Mouse (Mus musculus) forebrain, embryonic 14.5 days (tissue): Measurements from ENCODE around the gene Sorl1. TPM values are rescaled to one million over a fixed set of nuclear protein-coding genes. Genes with fewer than 3 reads are reported as not detected.

Experiments
- ATAC-seq: fragments of 200-750 bp; cut with Nextera tagmentation; 2 replicates; pipeline ENCODE4 v1.8.0; 2017; ENCODE audit warnings: mild to moderate bottlenecking, moderate library complexity
- DNase-seq: peaks from one replicate; pipeline ENCODE4 v3.0.0-alpha.2; 2015; ENCODE audit warnings: low spot score
- H3K27ac ChIP-seq: fragments of 300-500 bp; sonication (generic); 2 replicates; pipeline ENCODE4 v1.5.1; 2014; ENCODE audit warnings: low read depth, mild to moderate bottlenecking, control low read depth, low read length, moderate library complexity
- H3K27me3 ChIP-seq: fragments of 300-500 bp; sonication (generic); replicated peaks from 2 replicates; pipeline ENCODE4 v1.6.1; 2014; ENCODE audit warnings: low read length, control low read depth, mixed read lengths; ENCODE audit not compliant: control insufficient read depth, insufficient read depth
- H3K36me3 ChIP-seq: fragments of 300-500 bp; sonication (generic); 2 replicates; pipeline ENCODE4 v1.6.1; 2014; ENCODE audit warnings: low read length, control low read depth; ENCODE audit not compliant: control insufficient read depth, insufficient read depth
- H3K4me1 ChIP-seq: fragments of 300-500 bp; sonication (generic); 2 replicates; pipeline ENCODE4 v1.6.1; 2014; ENCODE audit warnings: antibody characterized with exemption, low read length, control low read depth; ENCODE audit not compliant: control insufficient read depth, insufficient read depth
- H3K4me2 ChIP-seq: fragments of 300-500 bp; sonication (generic); 2 replicates; pipeline ENCODE4 v1.6.1; 2014; ENCODE audit warnings: mild to moderate bottlenecking, control low read depth, low read length
- H3K4me3 ChIP-seq: fragments of 300-500 bp; sonication (generic); 2 replicates; pipeline ENCODE4 v1.5.1; 2014; ENCODE audit warnings: low read depth, low read length, control low read depth
- H3K9ac ChIP-seq: fragments of 300-500 bp; sonication (generic); 2 replicates; pipeline ENCODE4 v1.6.1; 2014; ENCODE audit warnings: mild to moderate bottlenecking, low read length, control low read depth, moderate library complexity
- H3K9me3 ChIP-seq: fragments of 300-500 bp; sonication (generic); replicated peaks from 2 replicates; pipeline ENCODE4 v1.6.1; 2016; ENCODE audit warnings: low read length, control low read depth, mixed read lengths; ENCODE audit not compliant: control insufficient read depth
- WGBS: fragments of 180-500 bp; shearing (Covaris S2); extraction: QIAGEN DNeasy Blood & Tissue Kit; methylation state at CpG from one replicate; pipeline ENCODE4 v1.1.7; 2014; 5-methylcytosine and 5-hydroxymethylcytosine counted together
- polyA plus RNA-seq: library from polyadenylated mRNA; unstranded; fragments of >200 nt; fragmentation: Nextera tagmentation; extraction: Ambion mirVana; gene quantifications from 2 replicates; pipeline ENCODE4 v1.2.1, GENCODE M21; 2014

The Sorl1 gene
- polyA plus RNA-seq, 1 experiment from 2014 or later, result 10.8 TPM

- no peaks in the 10 kb centered on the region for H3K36me3 ChIP-seq
- no peaks in the 10 kb centered on the region for H3K9me3 ChIP-seq
- no peak overlapping the region for H3K4me2 ChIP-seq
- 94% methylated on average over 5 of the region's 5 CpGs for WGBS
- H3K27me3 ChIP-seq, result no peaks in the 10 kb centered on the region
- DNase-seq (no peak), ATAC-seq (no peak)
- H3K27ac ChIP-seq, result no peak overlapping the region
- peaks cover 4% of the 10 kb centered on the region; the same call in 1 of the 2 replicates for H3K4me1 ChIP-seq
- H3K9ac ChIP-seq, result no peak overlapping the region
- no peak overlapping the region for H3K4me3 ChIP-seq
Observed at GRCm38 (mm10) chr9:42113316-42113715, 10.8 kb downstream of the Sorl1 start.

GRCm38 (mm10) chr9:42112691-42113090 is 11.4 kb downstream of the Sorl1 start:
- DNase-seq (no peak), ATAC-seq (no peak)
- Histone ChIP-seq H3K9me3 (no peaks in the 10 kb centered on the region), H3K9ac (no peak overlapping the region), H3K27me3 (no peaks in the 10 kb centered on the region), H3K36me3 (no peaks in the 10 kb centered on the region), H3K4me2 (no peak overlapping the region), H3K4me1 (peaks cover 4% of the 10 kb centered on the region; the same call in 1 of the 2 replicates), H3K27ac (no peak overlapping the region), H3K4me3 (no peak overlapping the region)
- WGBS, result 90% methylated on average over 6 of the region's 6 CpGs

- Histone ChIP-seq H3K36me3 (no peaks in the 10 kb centered on the region), H3K9me3 (no peaks in the 10 kb centered on the region), H3K4me3 (no peak overlapping the region), H3K9ac (no peak overlapping the region), H3K27ac (no peak overlapping the region), H3K4me2 (no peak overlapping the region), H3K4me1 (peaks cover 4% of the 10 kb centered on the region; the same call in 1 of the 2 replicates), H3K27me3 (no peaks in the 10 kb centered on the region)
- 88% methylated on average over 7 of the region's 7 CpGs for WGBS
- ATAC-seq, result no peak
- DNase-seq, result no peak
Observed at GRCm38 (mm10) chr9:42111256-42111655, 12.8 kb downstream of the Sorl1 start.

- Histone ChIP-seq H3K27me3 (no peaks in the 10 kb centered on the region), H3K9me3 (no peaks in the 10 kb centered on the region)
- ATAC-seq, result no peak
Observed at GRCm38 (mm10) chr9:42109837-42110451, 14.2 kb downstream of the Sorl1 start.

GRCm38 (mm10) chr9:42109131-42109530 is 15.0 kb downstream of the Sorl1 start:
- H3K4me3 ChIP-seq, result no peak overlapping the region
- H3K9me3 ChIP-seq, result no peaks in the 10 kb centered on the region
- WGBS, result 72% methylated on average over 5 of the region's 5 CpGs
- H3K27ac ChIP-seq, result no peak overlapping the region
- no peak overlapping the region for H3K9ac ChIP-seq
- H3K4me2 ChIP-seq, result no peak overlapping the region
- H3K36me3 ChIP-seq, result peaks cover 6% of the 10 kb centered on the region; the same call in 1 of the 2 replicates
- peaks cover 4% of the 10 kb centered on the region; the same call in 1 of the 2 replicates for H3K4me1 ChIP-seq
- H3K27me3 ChIP-seq, result no peaks in the 10 kb centered on the region
- DNase-seq (no peak), ATAC-seq (no peak)

More at GRCm38 (mm10) chr9:42109837-42110451, 14.2 kb downstream of the Sorl1 start:
- no peak overlapping the region for H3K4me3 ChIP-seq
- 65% methylated on average over 9 of the region's 9 CpGs for WGBS
- H3K4me2 ChIP-seq, result no peak overlapping the region
- no peak overlapping the region for H3K27ac ChIP-seq
- no peak overlapping the region for H3K9ac ChIP-seq
- H3K36me3 ChIP-seq, result no peaks in the 10 kb centered on the region; the same call in 1 of the 2 replicates
- H3K4me1 ChIP-seq, result peaks cover 4% of the 10 kb centered on the region; the same call in 1 of the 2 replicates
- DNase-seq, result no peak

GRCm38 (mm10) chr9:42108369-42108951 is 15.6 kb downstream of the Sorl1 start:
- Histone ChIP-seq H3K4me3 (no peak overlapping the region), H3K27ac (no peak overlapping the region), H3K27me3 (no peaks in the 10 kb centered on the region), H3K4me1 (peaks cover 4% of the 10 kb centered on the region; the same call in 1 of the 2 replicates), H3K9me3 (no peaks in the 10 kb centered on the region), H3K9ac (no peak overlapping the region), H3K4me2 (no peak overlapping the region), H3K36me3 (peaks cover 6% of the 10 kb centered on the region; the same call in 1 of the 2 replicates)
- 61% methylated on average over 6 of the region's 6 CpGs for WGBS
- ATAC-seq (no peak), DNase-seq (no peak)

GRCm38 (mm10) chr9:42107062-42107461 is 17.0 kb downstream of the Sorl1 start:
- 94% methylated on average over 10 of the region's 10 CpGs for WGBS

GRCm38 (mm10) chr9:42106305-42106704 is 17.8 kb downstream of the Sorl1 start:
- Histone ChIP-seq H3K27me3 (no peaks in the 10 kb centered on the region), H3K4me1 (peaks cover 4% of the 10 kb centered on the region; the same call in 1 of the 2 replicates), H3K4me2 (no peak overlapping the region), H3K9ac (no peak overlapping the region), H3K36me3 (peaks cover 8% of the 10 kb centered on the region; the same call in 1 of the 2 replicates), H3K27ac (no peak overlapping the region), H3K9me3 (no peaks in the 10 kb centered on the region), H3K4me3 (no peak overlapping the region)
- WGBS, result 94% methylated on average over 7 of the region's 7 CpGs
- DNase-seq (no peak), ATAC-seq (no peak)

More at GRCm38 (mm10) chr9:42107062-42107461, 17.0 kb downstream of the Sorl1 start:
- Histone ChIP-seq H3K4me2 (no peak overlapping the region), H3K27me3 (no peaks in the 10 kb centered on the region), H3K36me3 (peaks cover 8% of the 10 kb centered on the region; the same call in 1 of the 2 replicates), H3K9ac (no peak overlapping the region), H3K4me1 (peaks cover 4% of the 10 kb centered on the region; the same call in 1 of the 2 replicates), H3K9me3 (no peaks in the 10 kb centered on the region), H3K27ac (no peak overlapping the region), H3K4me3 (no peak overlapping the region)
- ATAC-seq, result no peak
- DNase-seq, result no peak

- WGBS, result 95% methylated on average over 7 of the region's 7 CpGs
- no peak for DNase-seq
Observed at GRCm38 (mm10) chr9:42103546-42103945, 20.6 kb downstream of the Sorl1 start.

More at GRCm38 (mm10) chr9:42103546-42103945, 20.6 kb downstream of the Sorl1 start:
- H3K27ac ChIP-seq, result no peak overlapping the region
- H3K4me2 ChIP-seq, result no peak overlapping the region
- H3K4me3 ChIP-seq, result no peak overlapping the region
- no peak for ATAC-seq
- H3K9ac ChIP-seq, result no peak overlapping the region
- H3K4me1 ChIP-seq, result peaks cover 4% of the 10 kb centered on the region
- peaks cover 12% of the 10 kb centered on the region; the same call in 1 of the 2 replicates for H3K36me3 ChIP-seq
- H3K27me3 ChIP-seq, result no peaks in the 10 kb centered on the region
- H3K9me3 ChIP-seq, result no peaks in the 10 kb centered on the region
